Mouse (Mus musculus): Measurements from ENCODE around the gene Camkv.
A peak's percentile ranks its signal among the peaks of the same experiment; 100 is the strongest.

Gene Camkv

DNA sequence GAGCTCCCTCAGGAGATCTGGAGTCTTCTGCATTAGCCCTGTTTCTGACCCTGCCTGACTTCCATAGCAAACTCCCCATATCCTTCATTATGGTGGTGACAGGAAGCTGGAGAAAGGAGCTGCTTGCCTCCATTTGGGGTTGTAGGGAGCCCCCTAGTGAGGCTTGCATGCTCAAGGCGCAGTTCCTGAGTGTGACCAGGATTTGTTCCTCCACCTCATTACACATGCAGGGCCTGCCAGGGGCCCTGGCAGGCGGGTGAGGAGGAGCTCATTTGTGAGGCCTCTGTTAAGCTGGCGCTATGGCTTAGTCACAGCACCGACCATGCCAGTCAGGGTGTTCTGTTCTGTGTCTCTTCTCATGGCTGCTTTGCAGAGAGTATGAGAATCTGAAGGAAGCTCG lies 26.4 kb downstream of the Camkv start:
- no peak for DNase-seq (ENCODE audit: low spot score in 2 of 2)

- no peak for DNase-seq (ENCODE audit: low spot score in 2 of 2)
Observed at GRCm38 (mm10) chr9:107962916-107963315, 27.4 kb downstream of the Camkv start.

GRCm38 (mm10) chr9:107963700-107964099 lies 28.2 kb downstream of the Camkv start:
- peak; percentile 73 to 90 for DNase-seq (ENCODE audit: low spot score in 2 of 2)

DNA sequence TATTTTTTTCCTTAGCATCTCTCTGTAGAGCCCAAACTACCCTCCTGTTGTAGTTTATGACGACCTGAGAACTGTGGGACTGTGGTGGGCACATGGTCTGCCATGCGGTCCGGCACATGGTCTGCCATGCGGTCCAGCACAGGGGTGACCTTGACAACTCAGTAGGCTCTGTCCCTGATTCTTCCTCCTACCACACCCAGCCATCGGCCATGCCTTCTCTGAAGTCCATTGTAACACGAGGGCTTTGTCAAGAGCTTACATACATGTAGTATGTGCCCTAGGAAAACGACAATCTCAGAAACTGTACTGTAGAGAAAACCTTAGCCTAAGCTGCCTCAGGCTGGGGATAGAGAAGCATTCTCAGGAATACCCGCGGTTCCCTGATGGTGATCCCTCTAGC lies 29.2 kb downstream of the Camkv start:
- no peak for DNase-seq (ENCODE audit: low spot score in 2 of 2)

GRCm38 (mm10) chr9:107966676-107967075 lies 31.2 kb downstream of the Camkv start:
- no peak for DNase-seq (ENCODE audit: low spot score in 2 of 2)

DNA sequence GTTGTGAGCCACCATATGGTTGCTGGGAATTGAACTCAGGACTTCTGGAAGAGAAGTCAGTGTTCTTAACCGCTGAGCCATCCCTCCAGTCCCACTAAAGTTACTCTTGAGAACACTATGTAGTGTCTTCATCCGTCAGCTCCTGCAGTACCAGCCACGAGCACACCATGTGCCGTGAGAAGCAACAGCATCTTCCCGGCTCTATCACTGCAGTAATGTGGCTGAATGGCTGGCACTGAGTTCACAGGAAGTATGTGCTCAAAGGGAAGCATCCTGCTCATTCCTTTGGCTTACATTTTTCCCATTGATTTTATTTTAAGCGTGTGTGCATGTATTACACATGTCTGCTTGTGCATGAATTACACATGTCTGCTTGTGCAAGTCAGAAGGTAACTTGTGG lies 32.0 kb downstream of the Camkv start:
- no peak for DNase-seq (ENCODE audit: low spot score in 2 of 2)

DNA sequence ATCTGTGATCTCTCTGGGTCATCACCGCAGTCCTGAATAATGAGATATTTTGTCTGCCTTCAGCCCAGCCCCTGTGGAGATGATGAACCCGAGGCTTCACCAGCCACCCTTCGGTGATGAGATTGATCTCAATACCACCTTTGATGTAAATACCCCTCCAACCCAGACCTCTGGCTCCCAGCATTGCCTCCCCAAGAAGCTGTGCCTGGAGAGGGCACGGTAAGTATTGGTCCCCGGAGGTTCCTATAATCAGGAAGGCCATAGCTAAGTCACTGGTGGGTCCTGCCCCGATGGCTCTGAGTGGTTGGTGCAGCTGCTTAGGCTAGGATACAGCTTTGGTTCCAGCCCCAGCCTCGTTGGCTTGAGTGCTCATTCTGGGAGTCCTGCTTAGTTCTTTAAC lies 33.1 kb downstream of the Camkv start:
- no peak for DNase-seq (ENCODE audit: low spot score in 2 of 2)

DNA sequence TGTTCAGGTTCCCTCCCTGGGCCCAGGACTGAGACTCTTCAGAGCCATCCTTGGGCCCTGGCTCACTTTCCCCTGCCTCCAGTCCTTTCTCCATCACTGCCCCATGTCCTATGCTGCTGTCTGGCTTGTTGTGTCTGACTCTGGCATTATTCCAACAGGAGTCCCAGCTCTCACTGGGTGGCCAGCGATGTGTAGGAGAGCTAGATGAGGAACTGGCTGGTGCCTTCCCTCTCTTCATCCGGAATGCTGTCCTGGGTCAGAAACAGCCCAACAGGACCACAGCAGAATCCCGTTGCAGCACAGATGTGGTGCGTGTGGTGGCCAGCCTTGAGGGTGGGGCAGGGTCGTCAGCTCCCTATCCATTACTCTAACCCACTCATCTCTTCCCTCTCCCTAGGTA lies 34.8 kb downstream of the Camkv start:
- no peak for DNase-seq (ENCODE audit: low spot score in 2 of 2)

DNA sequence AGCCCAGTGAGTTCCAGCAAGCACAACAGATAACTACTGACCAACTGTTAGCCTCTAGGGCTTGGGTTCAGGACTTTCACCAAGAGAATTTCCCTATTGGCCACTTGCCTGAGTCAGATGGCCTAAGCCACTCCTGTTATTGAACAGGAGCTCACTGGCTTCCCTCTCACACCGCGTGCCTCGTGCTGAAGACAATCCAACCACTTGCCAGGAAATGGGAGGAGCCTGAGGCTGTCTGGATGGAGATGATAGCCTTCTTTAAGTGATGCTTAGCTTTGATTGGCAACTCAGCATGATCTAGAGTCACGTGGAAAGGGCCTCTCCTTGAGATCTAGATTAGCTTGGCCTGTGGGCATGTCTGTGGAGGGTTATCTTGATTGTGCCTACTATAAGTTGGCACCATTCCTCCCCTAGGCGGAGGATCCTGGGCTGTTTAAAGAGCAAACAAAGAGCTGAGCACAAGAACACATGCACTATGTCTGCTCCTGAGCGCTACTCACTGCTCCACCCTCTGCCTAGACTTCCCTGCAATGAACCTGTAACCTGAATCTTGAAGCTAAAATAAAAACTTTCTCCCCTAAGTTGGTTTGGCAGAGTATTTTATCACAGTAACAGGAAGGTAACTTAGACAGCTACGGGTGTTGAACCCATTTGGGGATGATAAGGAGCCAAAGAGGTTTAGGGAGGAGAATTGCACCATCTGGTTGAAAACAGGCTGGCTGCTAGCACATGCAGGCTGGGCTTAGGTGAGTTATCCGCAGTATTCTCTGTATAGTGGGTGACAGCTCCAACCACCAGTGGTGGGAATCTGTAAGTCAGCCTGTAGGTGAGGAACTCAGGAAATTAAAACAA lies 36.4 kb downstream of the Camkv start:
- no peak for DNase-seq (ENCODE audit: low spot score in 2 of 2)

- no peak for DNase-seq (ENCODE audit: low spot score in 2 of 2)
Observed at GRCm38 (mm10) chr9:107974491-107975171, 39.2 kb downstream of the Camkv start.

DNA sequence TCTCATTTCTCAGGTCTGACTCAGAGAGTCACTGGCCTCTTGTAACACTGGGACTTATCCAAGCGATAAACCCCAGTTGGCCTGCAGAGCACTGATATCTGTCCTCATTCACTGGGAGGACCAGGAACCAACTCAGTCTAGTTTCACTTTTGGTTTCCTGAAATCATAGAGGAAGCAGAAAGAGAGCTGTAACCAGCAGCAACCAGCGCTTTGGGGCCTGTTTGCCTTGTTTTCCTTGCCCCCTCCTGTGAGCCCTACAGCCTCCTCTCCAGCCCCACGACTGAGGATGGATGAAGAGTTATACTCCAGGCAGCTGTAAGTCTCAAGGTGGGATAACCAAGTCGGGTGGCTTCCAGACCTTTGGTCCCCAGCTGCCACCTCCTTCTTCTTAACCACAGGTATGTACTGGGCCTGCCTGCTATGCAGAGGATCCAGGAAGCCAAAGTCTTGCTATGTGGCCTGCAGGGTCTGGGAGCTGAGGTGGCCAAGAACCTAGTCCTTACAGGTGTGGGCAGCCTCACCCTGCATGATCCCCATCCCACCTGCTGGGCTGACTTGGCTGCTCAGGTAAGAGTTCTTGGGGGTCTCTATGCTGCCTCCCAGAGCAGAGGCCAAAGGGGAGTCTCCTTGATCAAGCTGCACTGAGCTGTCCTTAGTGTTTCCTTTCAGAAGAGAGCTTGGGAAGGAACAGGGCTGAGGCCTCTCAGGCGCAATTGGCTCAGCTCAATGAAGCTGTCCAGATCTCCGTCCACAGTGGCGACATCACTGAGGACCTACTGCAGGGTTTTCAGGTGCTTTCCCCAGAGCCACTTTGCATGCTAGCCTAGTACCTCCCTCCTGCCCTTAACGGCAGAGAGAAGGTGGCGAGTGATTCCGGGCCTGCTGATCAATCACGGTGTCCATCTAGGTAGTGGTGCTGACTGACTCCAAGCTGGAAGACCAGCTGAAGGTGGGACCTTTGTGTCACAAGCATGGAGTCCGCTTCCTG lies 40.2 kb downstream of the Camkv start, which contains the start of gene Uba7:
Gene Uba7 (plus strand): TSS at position 107 of the 988 bp plus-strand sequence.
- DNase-seq (ENCODE audit: low spot score in 2 of 2), result no peak

GRCm38 (mm10) chr9:107978815-107979214 lies 43.3 kb downstream of the Camkv start:
- no peak for DNase-seq (ENCODE audit: low spot score in 2 of 2)

GRCm38 (mm10) chr9:107981684-107982605 lies 46.5 kb downstream of the Camkv start:
- no peak for DNase-seq (ENCODE audit: low spot score in 2 of 2)

DNA sequence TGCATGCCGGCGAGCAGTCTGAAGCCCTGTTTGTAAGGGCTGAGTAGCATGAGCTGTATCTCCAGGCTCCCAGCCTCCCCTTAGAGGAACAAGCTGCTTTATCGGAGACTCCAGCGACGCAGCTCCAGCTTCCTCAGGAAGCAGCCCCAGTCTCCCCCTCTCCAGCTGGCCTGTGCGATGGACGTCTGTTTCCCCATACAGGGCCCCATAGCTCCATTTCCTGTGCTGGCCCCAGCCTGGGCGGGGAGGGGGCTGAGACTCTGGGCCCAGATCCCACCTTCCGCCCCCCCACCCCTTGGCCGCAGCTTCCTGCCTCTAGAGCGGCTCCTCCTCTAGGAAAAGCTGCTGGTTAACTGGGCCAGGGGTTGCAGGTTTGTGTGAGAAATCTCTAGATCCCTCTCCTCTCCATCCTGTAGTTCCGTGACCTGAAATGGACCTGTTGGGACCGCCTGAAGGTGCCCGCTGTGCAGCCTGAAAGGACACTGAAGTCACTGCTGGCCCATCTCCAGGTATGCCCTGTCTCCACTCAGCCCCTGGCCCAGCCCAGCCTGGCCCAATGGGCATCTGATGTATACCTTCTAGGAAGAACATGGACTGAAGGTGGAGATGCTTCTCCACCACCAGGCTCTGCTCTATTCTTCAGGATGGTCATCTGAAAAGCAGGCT lies 47.3 kb downstream of the Camkv start, which contains the start of gene Gm20661:
Gene Gm20661 (plus strand): TSS at position 378 of the 666 bp plus-strand sequence.
- DNase-seq (ENCODE audit: low spot score in 2 of 2), result peak; percentile 83 to 84

- peak; percentile 83 to 87 for DNase-seq (ENCODE audit: low spot score in 2 of 2)
Observed at GRCm38 (mm10) chr9:107983421-107983890, 48.0 kb downstream of the Camkv start.

DNA sequence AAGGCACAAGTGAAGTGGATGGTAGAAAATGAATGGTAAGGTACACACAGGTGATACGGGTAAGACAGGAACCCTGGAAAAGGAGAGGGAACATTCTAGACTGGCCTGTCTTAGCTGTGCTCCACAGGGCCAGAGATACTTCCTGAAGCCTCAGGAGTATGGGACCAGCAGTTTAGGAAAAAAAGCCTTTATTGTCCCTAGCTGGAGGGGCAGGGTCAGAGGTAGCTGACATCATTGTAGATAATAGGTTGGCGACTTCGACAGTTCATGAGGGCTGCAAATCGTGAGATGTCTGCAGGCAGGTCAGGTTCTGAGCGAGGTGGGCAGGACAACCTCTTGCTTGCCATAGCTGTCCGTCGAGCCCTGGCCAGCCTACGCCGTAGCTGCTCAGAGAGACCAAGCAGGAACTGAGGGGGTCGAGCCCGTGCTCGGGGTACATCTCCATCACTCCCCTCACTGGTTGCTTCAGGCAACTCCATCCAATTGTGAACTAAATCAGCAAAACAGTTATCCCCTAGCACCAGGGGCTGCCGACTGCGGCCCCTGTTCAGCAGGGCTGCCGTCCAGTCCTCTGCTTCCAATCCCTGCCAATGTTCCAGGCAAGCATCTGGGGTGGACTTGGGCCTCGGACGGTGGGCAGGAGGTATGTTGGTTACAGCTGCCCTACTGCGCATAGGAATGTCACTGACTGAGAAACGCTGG lies 48.7 kb downstream of the Camkv start:
- DNase-seq (ENCODE audit: low spot score in 2 of 2), result no peak

GRCm38 (mm10) chr9:107984754-107985055 lies 49.2 kb downstream of the Camkv start:
- DNase-seq (ENCODE audit: low spot score in 2 of 2), result no peak

DNA sequence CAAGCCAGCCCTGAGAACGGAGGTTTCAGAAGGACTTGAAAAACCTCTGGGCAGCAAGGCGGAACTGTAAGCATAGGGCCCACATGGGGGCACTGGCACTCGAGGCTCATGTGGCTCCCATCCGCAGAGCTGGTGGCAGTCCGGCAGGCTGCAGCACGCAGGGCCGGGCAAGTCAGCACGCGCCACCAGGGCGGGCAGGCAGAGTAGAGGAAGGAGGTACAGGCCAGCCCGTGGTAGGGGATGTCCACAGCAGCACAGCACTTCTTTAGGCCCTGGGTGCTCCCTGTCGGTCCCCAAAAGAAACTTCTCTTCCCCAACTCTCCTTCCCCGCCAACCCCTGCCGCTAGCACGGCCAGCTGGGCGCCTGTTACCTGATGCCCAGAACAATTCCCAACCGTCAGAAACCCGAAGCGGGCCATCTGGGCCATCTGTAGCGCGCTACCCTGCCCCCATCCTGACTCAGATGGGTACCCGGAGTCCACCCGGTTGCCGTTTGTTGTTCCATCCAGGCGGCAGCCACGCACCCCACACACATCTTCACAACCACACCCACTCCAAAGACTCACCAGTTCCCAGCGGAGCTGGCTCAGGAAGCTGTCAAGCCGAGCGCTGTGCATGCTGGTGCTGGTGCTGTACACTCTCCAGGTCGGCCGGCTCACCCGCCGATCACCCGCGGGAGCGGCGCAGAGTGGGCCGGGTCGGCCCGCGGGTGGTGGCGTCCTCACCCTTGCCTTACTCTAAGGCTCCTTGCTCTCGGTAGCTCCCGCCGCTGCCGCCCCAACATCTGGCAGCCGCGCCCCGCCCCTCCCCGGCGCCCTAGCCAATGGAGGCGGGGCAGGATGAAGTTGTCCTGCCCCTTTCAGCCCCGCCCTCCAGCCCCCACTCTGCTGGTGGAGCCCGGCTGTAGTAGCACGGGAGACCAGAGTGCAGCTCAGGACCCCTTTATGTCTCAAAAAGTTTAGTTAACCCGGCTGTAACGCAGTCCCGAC lies 50.0 kb downstream of the Camkv start, which contains the start of gene Inka1:
Gene Inka1 (minus strand): TSS at position 749 of the 989 bp plus-strand sequence.
- DNase-seq (ENCODE audit: low spot score in 2 of 2), result peak; percentile 89 to 92

Measured in urinary bladder, postnatal 4 days (tissue).